17 mouse cellular contexts compared by ENCODE assay signal in the genomic region with DNA sequence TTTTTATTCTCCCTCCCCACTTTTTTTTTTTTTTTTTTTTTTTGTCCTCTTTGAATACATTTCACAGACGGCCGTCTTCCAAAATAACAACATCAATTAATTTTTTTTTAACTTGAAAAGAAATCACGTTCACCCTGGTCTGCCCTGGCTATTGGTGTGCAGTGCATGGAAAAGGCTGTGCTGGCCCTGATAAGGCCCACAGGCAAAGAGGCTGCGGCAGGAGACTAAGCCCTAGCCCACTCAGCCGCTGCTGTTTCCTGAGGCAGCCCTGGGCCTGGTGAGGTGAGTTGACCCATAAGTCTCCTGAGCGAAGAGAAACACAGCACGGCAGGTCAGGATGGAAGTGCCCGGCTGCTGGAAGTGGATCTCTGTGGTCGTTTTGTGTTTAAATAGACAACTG.
"Had no signal": no experiment of that assay in that cellular context is flagged by ENCODE, and none has a peak within 500 bp of the region (broad histone marks: within the 10 kb centered on the region; RNA-seq: fewer than 3 reads in every experiment).

No protein-coding gene starts in this region.

- H3K9me3 ChIP-seq: limb, embryonic 12.5 days; liver, embryonic 13.5 days; lung, embryonic 15.5 days; neural tube, embryonic 12.5 days; stomach, embryonic 15.5 days had no signal

- H3K27me3 ChIP-seq: limb, embryonic 12.5 days; liver, embryonic 13.5 days; lung, embryonic 15.5 days; neural tube, embryonic 12.5 days; stomach, embryonic 15.5 days had no signal

- DNase-seq: kidney, adult 8-10 months; kidney, postnatal 25 days; layer of hippocampus, adult 9-11 months; layer of hippocampus, postnatal 36 days; liver; liver, embryonic 13.5 days; liver, postnatal 0 days; lung, postnatal 14 days; right cerebral cortex, postnatal 4 days; spleen, adult 18-20 months; thymus, adult 2 months; thymus, postnatal 25 days had no signal

- H3K4me3 ChIP-seq: limb, embryonic 12.5 days; liver, embryonic 13.5 days; lung, embryonic 15.5 days; neural tube, embryonic 12.5 days; stomach, embryonic 15.5 days had no signal

- H3K4me1 ChIP-seq: limb, embryonic 12.5 days; liver, embryonic 13.5 days; lung, embryonic 15.5 days; neural tube, embryonic 12.5 days; stomach, embryonic 15.5 days had no signal

- H3K9ac ChIP-seq: limb, embryonic 12.5 days; liver, embryonic 13.5 days; liver, postnatal 0 days; lung, embryonic 15.5 days; neural tube, embryonic 12.5 days; stomach, embryonic 15.5 days had no signal

- H3K27ac ChIP-seq: limb, embryonic 12.5 days; liver, embryonic 13.5 days; lung, embryonic 15.5 days; macrophage; neural tube, embryonic 12.5 days; stomach, embryonic 15.5 days had no signal

- H3K4me2 ChIP-seq: limb, embryonic 12.5 days; liver, embryonic 13.5 days; lung, embryonic 15.5 days; neural tube, embryonic 12.5 days; stomach, embryonic 15.5 days had no signal

- ATAC-seq: liver, postnatal 0 days had no signal

- H3K36me3 ChIP-seq: limb, embryonic 12.5 days; liver, embryonic 13.5 days; lung, embryonic 15.5 days; stomach, embryonic 15.5 days had no signal
